Mouse (Mus musculus) C2C12 (cell line): ENCODE data around the gene Mrtfa. TPM values are rescaled to one million over a fixed set of nuclear protein-coding genes. Genes with fewer than 3 reads are reported as not detected.

ENCODE experiments used
- H3K27me3 ChIP-seq: one replicate; pipeline ENCODE4 v1.6.1; 2011; ENCODE audit not compliant: control insufficient read depth, insufficient read depth, insufficient read length
- H3K36me3 ChIP-seq: one replicate; pipeline ENCODE4 v1.6.1; 2011; ENCODE audit not compliant: control insufficient read depth, insufficient read depth
- H3K4me3 ChIP-seq: one replicate; pipeline ENCODE4 v1.5.1; 2011; ENCODE audit warnings: mild to moderate bottlenecking, control low read depth; ENCODE audit not compliant: poor library complexity, insufficient read depth, severe bottlenecking
- H3K79me2 ChIP-seq: one replicate; pipeline ENCODE4 v1.6.1; 2011; ENCODE audit not compliant: control insufficient read depth, insufficient read depth
- H3K79me3 ChIP-seq: one replicate; pipeline ENCODE4 v1.6.1; 2011; ENCODE audit warnings: low read depth, control low read depth
- H3ac ChIP-seq: one replicate; pipeline ENCODE3; 2011; ENCODE audit warnings: low read depth; ENCODE audit not compliant: control insufficient read depth, insufficient read length
- CEBPB ChIP-seq: IDR thresholded peaks from one replicate; pipeline ENCODE4 v1.6.1; 2011; ENCODE audit warnings: low read depth, mild to moderate bottlenecking, control low read depth, moderate library complexity
- CTCF ChIP-seq: IDR thresholded peaks from one replicate; pipeline ENCODE4 v1.5.1; 2011; ENCODE audit not compliant: control insufficient read depth, insufficient read depth, insufficient read length
- FOSL1 ChIP-seq: IDR thresholded peaks from one replicate; pipeline ENCODE4 v1.8.0; 2011; ENCODE audit warnings: mild to moderate bottlenecking, low read length; ENCODE audit not compliant: poor library complexity, insufficient read depth, severe bottlenecking
- MAX ChIP-seq: IDR thresholded peaks from one replicate; pipeline ENCODE4 v1.6.1; 2011; ENCODE audit warnings: mild to moderate bottlenecking, control low read depth
- MYOD1 ChIP-seq: IDR thresholded peaks from one replicate; pipeline ENCODE4 v1.6.1; 2011; ENCODE audit warnings: low read depth; ENCODE audit not compliant: control insufficient read depth, insufficient read length
- MYOG ChIP-seq: IDR thresholded peaks from one replicate; pipeline ENCODE4 v1.6.1; 2011; ENCODE audit not compliant: control insufficient read depth, insufficient read length; ENCODE audit errors: extremely low read depth
- USF1 ChIP-seq: IDR thresholded peaks from one replicate; pipeline ENCODE4 v1.6.1; 2011; ENCODE audit warnings: low read depth, mild to moderate bottlenecking, control low read depth, moderate library complexity
- polyA plus RNA-seq: library from polyadenylated mRNA; unstranded; fragments of >200 nt; fragmentation: generic; extraction: Trizol; gene quantifications from one replicate; pipeline ENCODE4 v1.2.1, GENCODE M21; 2012; ENCODE audit warnings: missing spikeins

The Mrtfa gene
- polyA plus RNA-seq, 1 experiment: 42.2 TPM

GRCm38 (mm10) chr15:81074543-81074942 is 116.0 kb downstream of the Mrtfa start:
- no peak overlapping the region for H3K4me3 ChIP-seq
- H3K27me3 ChIP-seq: no peaks in the 10 kb centered on the region
- H3K79me2 ChIP-seq: peaks cover 95% of the 10 kb centered on the region
- no peak for TF ChIP-seq CEBPB
- peaks cover 27% of the 10 kb centered on the region for H3K36me3 ChIP-seq
- H3ac ChIP-seq: no peak overlapping the region
- H3K79me3 ChIP-seq: peaks cover 80% of the 10 kb centered on the region

DNA sequence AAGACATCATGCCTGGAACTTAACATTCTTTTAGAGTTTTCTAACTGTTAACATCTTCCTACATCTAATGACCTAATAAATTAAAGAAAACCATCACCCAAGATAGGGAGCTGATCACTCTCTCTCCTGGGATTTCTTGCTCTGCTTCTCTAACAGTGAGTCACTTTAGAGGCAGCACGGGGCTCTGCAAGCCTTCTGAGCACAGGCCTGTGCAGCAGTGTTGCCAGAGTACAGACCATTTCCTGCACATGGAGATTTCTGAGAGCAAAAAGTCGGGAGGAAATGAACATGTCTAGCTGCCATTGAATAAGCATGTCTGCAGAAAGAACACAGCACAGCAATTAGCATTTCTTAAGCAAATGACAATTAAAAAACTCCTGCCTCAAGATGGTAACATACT is 116.8 kb downstream of the Mrtfa start:
- peaks cover 27% of the 10 kb centered on the region for H3K36me3 ChIP-seq
- no peak overlapping the region for H3K4me3 ChIP-seq
- peaks cover 80% of the 10 kb centered on the region for H3K79me3 ChIP-seq
- peaks cover 95% of the 10 kb centered on the region for H3K79me2 ChIP-seq
- TF ChIP-seq CEBPB (no peak), CTCF (no peak), MAX (peak; percentile 72), USF1 (no peak), FOSL1 (peak; percentile 57)
- H3K27me3 ChIP-seq: no peaks in the 10 kb centered on the region
- no peak overlapping the region for H3ac ChIP-seq

GRCm38 (mm10) chr15:81072748-81073147 is 117.8 kb downstream of the Mrtfa start:
- Histone ChIP-seq H3K79me2 (peaks cover 95% of the 10 kb centered on the region), H3K4me3 (no peak overlapping the region), H3K79me3 (peaks cover 80% of the 10 kb centered on the region), H3K36me3 (peaks cover 30% of the 10 kb centered on the region), H3ac (no peak overlapping the region), H3K27me3 (no peaks in the 10 kb centered on the region)
- no peak for TF ChIP-seq CTCF
- no peak for TF ChIP-seq MYOG
- no peak for TF ChIP-seq MAX
- TF ChIP-seq MYOD1: no peak

DNA sequence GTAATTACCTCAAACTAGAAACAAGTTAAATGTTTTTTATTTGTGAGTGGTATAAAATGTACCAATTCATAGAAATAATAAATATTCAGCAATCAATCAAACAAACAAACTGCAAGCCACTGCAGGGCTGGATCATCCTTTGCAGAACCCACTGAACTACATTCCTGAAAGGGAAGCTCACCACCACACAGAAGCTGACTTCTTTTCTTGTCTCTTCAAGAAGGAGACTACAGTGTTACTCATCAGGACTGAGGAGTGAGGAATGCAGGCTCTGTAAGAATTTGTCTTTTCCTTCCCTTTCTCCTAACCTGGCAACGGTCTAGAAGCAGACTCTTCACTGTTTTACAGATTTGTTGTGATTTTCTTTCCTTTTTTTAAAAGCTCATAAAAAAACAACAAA is 120.1 kb downstream of the Mrtfa start:
- no peak overlapping the region for H3K4me3 ChIP-seq
- TF ChIP-seq MYOG (no peak), FOSL1 (peak; percentile 56), CTCF (no peak), MYOD1 (peak; percentile 15)

GRCm38 (mm10) chr15:81068641-81069381 is 121.7 kb downstream of the Mrtfa start:
- Histone ChIP-seq H3K27me3 (no peaks in the 10 kb centered on the region), H3K79me3 (peaks cover 81% of the 10 kb centered on the region), H3K79me2 (peaks cover 95% of the 10 kb centered on the region), H3K36me3 (peaks cover 45% of the 10 kb centered on the region), H3ac (no peak overlapping the region), H3K4me3 (no peak overlapping the region)
- no peak for TF ChIP-seq CTCF
- no peak for TF ChIP-seq USF1
- peak; percentile 98 for TF ChIP-seq MYOD1
- no peak for TF ChIP-seq MYOG
- TF ChIP-seq CEBPB: no peak

More for the DNA sequence above, 120.1 kb downstream of the Mrtfa start:
- Histone ChIP-seq H3K79me3 (peaks cover 80% of the 10 kb centered on the region), H3K79me2 (peaks cover 95% of the 10 kb centered on the region), H3K27me3 (no peaks in the 10 kb centered on the region), H3ac (no peak overlapping the region), H3K36me3 (peaks cover 43% of the 10 kb centered on the region)

DNA sequence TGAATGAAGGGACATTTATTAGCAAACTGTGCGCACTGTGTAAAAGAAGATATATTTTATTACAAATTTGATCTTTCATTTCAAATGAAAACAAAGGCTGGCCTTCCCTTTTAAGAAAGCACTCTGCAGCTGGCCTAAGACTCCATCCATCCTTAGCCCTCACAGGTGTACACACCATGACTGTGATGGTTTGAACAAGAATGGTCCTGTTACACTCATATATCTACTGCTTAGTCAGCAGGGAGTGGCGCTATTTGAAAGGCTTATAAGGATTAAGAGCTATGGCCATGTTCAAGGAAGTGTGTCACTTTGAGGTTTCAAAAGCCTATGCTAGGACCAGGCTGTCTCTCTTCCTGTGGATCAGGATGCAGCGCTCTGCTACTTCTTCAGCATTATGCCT is 122.8 kb downstream of the Mrtfa start:
- TF ChIP-seq CEBPB (no peak), MYOD1 (no peak), USF1 (no peak)
- peaks cover 78% of the 10 kb centered on the region for H3K79me3 ChIP-seq
- H3K4me3 ChIP-seq: no peak overlapping the region
- H3K79me2 ChIP-seq: peaks cover 95% of the 10 kb centered on the region
- H3K36me3 ChIP-seq: peaks cover 40% of the 10 kb centered on the region
- H3K27me3 ChIP-seq: no peaks in the 10 kb centered on the region
- no peak overlapping the region for H3ac ChIP-seq
